23 mouse cellular contexts compared by ENCODE assay signal in the genomic region with DNA sequence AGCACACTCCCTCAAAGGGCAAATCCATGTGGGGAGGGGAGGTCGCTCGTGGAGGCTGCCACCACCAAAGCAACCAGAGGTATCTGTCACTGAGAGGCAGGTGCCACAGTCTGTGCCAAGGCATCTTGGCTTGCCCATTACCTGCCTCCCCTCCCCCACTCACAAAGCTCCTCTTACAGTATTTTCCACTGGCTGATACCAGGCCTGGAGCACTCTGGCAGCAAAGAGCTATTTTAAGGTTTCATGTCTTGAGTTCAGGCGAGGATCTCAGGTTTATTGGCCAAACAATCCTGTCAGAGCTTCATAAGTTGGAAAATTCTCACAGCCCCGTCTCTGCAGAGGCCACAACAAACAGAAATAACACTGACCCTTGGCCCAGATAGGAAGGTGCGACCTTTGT. TPM values are rescaled to one million over a fixed set of nuclear protein-coding genes. Genes with fewer than 3 reads are reported as not detected.
DNase-seq lines count a peak whose midpoint lies in the region; ATAC-seq and TF ChIP-seq lines count a peak whose summit lies in the region.
"Had no signal": no experiment of that assay in that cellular context is flagged by ENCODE, and none has a peak within 500 bp of the region (broad histone marks: within the 10 kb centered on the region; RNA-seq: fewer than 3 reads in every experiment).

No protein-coding gene starts in this region.

- no peaks in the 10 kb centered on the region for H3K27me3 ChIP-seq in kidney, embryonic 15.5 days
- no peaks in the 10 kb centered on the region for H3K27me3 ChIP-seq in hindbrain, postnatal 0 days (ENCODE audit: insufficient read depth, low read length)
- H3K27me3 ChIP-seq: embryonic facial prominence, embryonic 15.5 days; hindbrain, embryonic 12.5 days; liver, embryonic 12.5 days had no signal

- H3K36me3 ChIP-seq in kidney, embryonic 15.5 days: no peaks in the 10 kb centered on the region
- H3K36me3 ChIP-seq in hindbrain, postnatal 0 days (ENCODE audit: insufficient read depth, low read length): no peaks in the 10 kb centered on the region
- H3K36me3 ChIP-seq: embryonic facial prominence, embryonic 15.5 days; hindbrain, embryonic 12.5 days; liver, embryonic 12.5 days had no signal

- no peak overlapping the region for H3K4me3 ChIP-seq in kidney, embryonic 15.5 days (replicated peaks)
- H3K4me3 ChIP-seq in brown adipose tissue, adult 24 weeks (ENCODE audit: insufficient read depth, low read depth, low read length): no peak overlapping the region
- H3K4me3 ChIP-seq in hindbrain, postnatal 0 days (ENCODE audit: low read length): no peak overlapping the region
- H3K4me3 ChIP-seq: embryonic facial prominence, embryonic 15.5 days; hindbrain, embryonic 12.5 days; liver, embryonic 12.5 days had no signal

- H3K4me1 ChIP-seq in kidney, embryonic 15.5 days: peaks cover 11% of the 10 kb centered on the region; the same call in 1 of the 2 replicates
- peaks cover 7% of the 10 kb centered on the region; the same call in 1 of the 2 replicates for H3K4me1 ChIP-seq in brown adipose tissue, adult 24 weeks (ENCODE audit: control insufficient read depth, insufficient read depth, insufficient read length, low read length)
- no peaks in the 10 kb centered on the region; the same call in 1 of the 2 replicates for H3K4me1 ChIP-seq in hindbrain, postnatal 0 days (ENCODE audit: insufficient read depth, low read length)

- no peak overlapping the region for H3K9ac ChIP-seq in kidney, embryonic 15.5 days
- H3K9ac ChIP-seq in hindbrain, postnatal 0 days (replicated peaks; ENCODE audit: low read length): no peak overlapping the region
- H3K9ac ChIP-seq: embryonic facial prominence, embryonic 15.5 days; hindbrain, embryonic 12.5 days; liver, embryonic 12.5 days had no signal

- no peak for TF ChIP-seq CTCF in hindbrain, postnatal 0 days (IDR thresholded peaks at IDR 0.05; ENCODE audit: low read depth)

- H3K27ac ChIP-seq in kidney, embryonic 15.5 days: no peak overlapping the region
- H3K27ac ChIP-seq in brown adipose tissue, adult 24 weeks (replicated peaks; ENCODE audit: low read depth, low read length): peak overlapping the region; percentile 93
- H3K27ac ChIP-seq in hindbrain, postnatal 0 days: no peak overlapping the region
- H3K27ac ChIP-seq: embryonic facial prominence, embryonic 15.5 days; hindbrain, embryonic 12.5 days; liver, embryonic 12.5 days had no signal

- DNase-seq in kidney, adult 11 months: peak; percentile 59
- peak; percentile 81 for DNase-seq in gastrocnemius, postnatal 25 days
- DNase-seq in heart, postnatal 4 days: peak; percentile 74
- no peak for DNase-seq in Muller cell, postnatal 12 days (ENCODE audit: inconsistent ontology term)
- DNase-seq in layer of hippocampus, postnatal 14 days (ENCODE audit: low spot score in 2 of 2): no peak
- DNase-seq in hindbrain, postnatal 0 days (ENCODE audit: low spot score): no peak
- DNase-seq: adrenal gland, adult 2 months; cerebellum, adult 2 months; retina, postnatal 1 day had no signal

- no peak for ATAC-seq in kidney, embryonic 15.5 days (replicated peaks; ENCODE audit: low FRiP score)
- ATAC-seq in hindbrain, postnatal 0 days: no peak
- ATAC-seq: intestine, embryonic 16.5 days; liver, embryonic 12.5 days; lung, postnatal 0 days had no signal

- no peaks in the 10 kb centered on the region for H3K9me3 ChIP-seq in kidney, embryonic 15.5 days (replicated peaks)
- H3K9me3 ChIP-seq in hindbrain, postnatal 0 days (ENCODE audit: low read length): no peaks in the 10 kb centered on the region
- H3K9me3 ChIP-seq: embryonic facial prominence, embryonic 15.5 days; hindbrain, embryonic 12.5 days; liver, embryonic 12.5 days had no signal

- 83% methylated on average over 5 of the region's 5 CpGs for WGBS in kidney, embryonic 15.5 days
- whole genome bisulfite sequencing in hindbrain, postnatal 0 days: 92% methylated on average over 5 of the region's 5 CpGs

- no peak overlapping the region for H3K4me2 ChIP-seq in kidney, embryonic 15.5 days
- no peak overlapping the region for H3K4me2 ChIP-seq in hindbrain, postnatal 0 days (ENCODE audit: low read depth, low read length)
- H3K4me2 ChIP-seq: embryonic facial prominence, embryonic 15.5 days; hindbrain, embryonic 12.5 days; liver, embryonic 12.5 days had no signal

RNA-seq across cellular contexts. Expression of gene Tectb, which starts 9.5 kb away (rescaled TPM):
- not detected in 2 replicates for polyA plus RNA-seq in kidney, embryonic 15.5 days (2015; fragmentation: Nextera tagmentation; extraction: Ambion mirVana)
- polyA plus RNA-seq in brown adipose tissue, adult 24 weeks (2012; ENCODE audit: insufficient read depth, insufficient read length, missing spikeins): not detected in 2 replicates
- under 1 TPM in 1 of 2 experiments, not detected in 1; 0.49 TPM for total RNA-seq in gastrocnemius, postnatal 25 days (2021)
- total RNA-seq in heart, postnatal 4 days (2021): under 1 TPM in 1 of 2 experiments, not detected in 1; 0.19 TPM
- total RNA-seq in layer of hippocampus, postnatal 14 days (2021): under 1 TPM; 0.21 to 0.23 TPM
- total RNA-seq in hindbrain, postnatal 0 days (2014; rRNA removed): 0.10 TPM in 1 of 2 replicates, not detected in the other
- polyA plus RNA-seq in hindbrain, postnatal 0 days (2015; fragmentation: Nextera tagmentation; extraction: Ambion mirVana): 0.10 and 0.13 TPM in 2 replicates
- total RNA-seq: ES-E14; left cerebral cortex, postnatal 25 days had no signal
- polyA plus RNA-seq: adrenal gland, adult 2 months; C2C12; forebrain, embryonic 11.5 days; neural tube, embryonic 14.5 days; small intestine, adult 2 months had no signal

RNA-seq across cellular contexts. Expression of gene Gucy2g, which starts 51.0 kb away (rescaled TPM):
- polyA plus RNA-seq in kidney, embryonic 15.5 days (2015; fragmentation: Nextera tagmentation; extraction: Ambion mirVana): 0.04 and 0.05 TPM in 2 replicates
- not detected in 2 replicates for polyA plus RNA-seq in brown adipose tissue, adult 24 weeks (2012; ENCODE audit: insufficient read depth, insufficient read length, missing spikeins)
- total RNA-seq in gastrocnemius, postnatal 25 days (2021): under 1 TPM in 1 of 2 experiments, not detected in 1; 0.23 TPM
- total RNA-seq in heart, postnatal 4 days (2021): not detected
- under 1 TPM; 0.46 to 0.52 TPM for total RNA-seq in layer of hippocampus, postnatal 14 days (2021)
- total RNA-seq in hindbrain, postnatal 0 days (2014; rRNA removed): not detected in 2 replicates
- polyA plus RNA-seq in hindbrain, postnatal 0 days (2015; fragmentation: Nextera tagmentation; extraction: Ambion mirVana): 0.09 and 0.10 TPM in 2 replicates
- total RNA-seq: adrenal gland, adult 2 months had no signal
- polyA plus RNA-seq: forebrain, embryonic 11.5 days; hindbrain, embryonic 12.5 days; stomach, embryonic 14.5 days had no signal

Comparison
In these comparisons a context has a peak if more than half of its experiments do, and no peak if none do; other contexts are left out.
1. DNase-seq: peak in kidney, adult 11 months (single experiment), gastrocnemius, postnatal 25 days (single experiment) and heart, postnatal 4 days (single experiment); none in Muller cell, postnatal 12 days (single experiment), layer of hippocampus, postnatal 14 days (0 of 2) and hindbrain, postnatal 0 days (single experiment).